8 mouse cellular contexts compared by ENCODE assay signal in genomic region chr1:40139798-40140532, GRCm38 (mm10).
DNase-seq lines count a peak whose midpoint lies in the region; ATAC-seq and TF ChIP-seq lines count a peak whose summit lies in the region.

No protein-coding gene starts in this region.

- DNase-seq in Patski (ENCODE audit: low read depth, low spot score) = peak; percentile 94
- peak; percentile 85 for DNase-seq in brain, adult 2 months (ENCODE audit: low read depth, low spot score)
- peak; percentile 99 for DNase-seq in heart, adult 11 months
- peak; percentile 81 for DNase-seq in kidney, postnatal 14 days
- DNase-seq in liver, postnatal 0 days = no peak
- no peak for DNase-seq in embryo, embryonic 10 days (ENCODE audit: low spot score)
- no peak for DNase-seq in forebrain, embryonic 10.5 days (ENCODE audit: extremely low spot score, low spot score)

- in situ Hi-C loops in Patski (cut with MboI; ENCODE audit: low pct_unique_long_range_greater_than_20kb) = loop anchor here (5.0 kb wide), 2 partner anchors 32 to 92 kb away; no protein-coding TSS in a partner anchor

- H3K9me3 ChIP-seq in liver, postnatal 0 days (ENCODE audit: low read length) = no peaks in the 10 kb centered on the region
- H3K9me3 ChIP-seq in stomach, embryonic 16.5 days (replicated peaks; ENCODE audit: control insufficient read depth, low read length) = no peaks in the 10 kb centered on the region
- no peaks in the 10 kb centered on the region for H3K9me3 ChIP-seq in forebrain, embryonic 10.5 days

- CTCF ChIA-PET in Patski (lab: Charles Lee) = no interaction called here

- TF ChIP-seq EP300 in liver, postnatal 0 days (IDR thresholded peaks at IDR 0.05; ENCODE audit: low read depth) = peak; percentile 29; the same call in 1 of the 2 replicates

- no peak overlapping the region for H3K9ac ChIP-seq in liver, postnatal 0 days (replicated peaks)
- no peak overlapping the region for H3K9ac ChIP-seq in stomach, embryonic 16.5 days (ENCODE audit: low read length)

- H3K4me1 ChIP-seq in liver, postnatal 0 days (ENCODE audit: insufficient read depth) = no peaks in the 10 kb centered on the region
- peaks cover 8% of the 10 kb centered on the region for H3K4me1 ChIP-seq in stomach, embryonic 16.5 days (ENCODE audit: control insufficient read depth, insufficient read depth, low read length)
- H3K4me1 ChIP-seq in forebrain, embryonic 10.5 days = no peaks in the 10 kb centered on the region

- POLR2A ChIA-PET in Patski (lab: Charles Lee) = no interaction called here

- H3K27ac ChIP-seq in liver, postnatal 0 days (ENCODE audit: low read depth) = 0 out of 2 replicates have a peak overlapping the region, but pooled peaks have one; percentile 16
- peak overlapping the region; percentile 47 for H3K27ac ChIP-seq in stomach, embryonic 16.5 days (ENCODE audit: low read length)
- H3K27ac ChIP-seq in forebrain, embryonic 10.5 days = no peak overlapping the region

- no peaks in the 10 kb centered on the region for H3K27me3 ChIP-seq in Patski
- H3K27me3 ChIP-seq in liver, postnatal 0 days (ENCODE audit: insufficient read depth, low read length) = no peaks in the 10 kb centered on the region
- H3K27me3 ChIP-seq in stomach, embryonic 16.5 days (ENCODE audit: control insufficient read depth, insufficient read depth, low read length) = no peaks in the 10 kb centered on the region
- H3K27me3 ChIP-seq in forebrain, embryonic 10.5 days (ENCODE audit: poor library complexity, severe bottlenecking) = no peaks in the 10 kb centered on the region

- ATAC-seq in Patski = peak; percentile 76
- no peak for ATAC-seq in liver, postnatal 0 days
- peak; percentile 77 for ATAC-seq in stomach, embryonic 16.5 days (ENCODE audit: insufficient read depth, low FRiP score)

- no peak for TF ChIP-seq CTCF in Patski (IDR thresholded peaks at IDR 0.05)
- no peak for TF ChIP-seq CTCF in liver, postnatal 0 days (IDR thresholded peaks at IDR 0.05; ENCODE audit: low read depth)

- H3K36me3 ChIP-seq in liver, postnatal 0 days (replicated peaks; ENCODE audit: insufficient read depth, low read length) = no peaks in the 10 kb centered on the region
- no peaks in the 10 kb centered on the region for H3K36me3 ChIP-seq in stomach, embryonic 16.5 days (ENCODE audit: control insufficient read depth, insufficient read depth, low read length)
- H3K36me3 ChIP-seq in forebrain, embryonic 10.5 days (replicated peaks) = no peaks in the 10 kb centered on the region

- no peak overlapping the region for H3K4me3 ChIP-seq in liver, postnatal 0 days (ENCODE audit: low read depth, low read length)
- no peak overlapping the region for H3K4me3 ChIP-seq in stomach, embryonic 16.5 days (replicated peaks; ENCODE audit: low read length)
- H3K4me3 ChIP-seq in forebrain, embryonic 10.5 days = no peak overlapping the region

- no peak overlapping the region for H3K4me2 ChIP-seq in liver, postnatal 0 days (ENCODE audit: low read depth, low read length)
- no peak overlapping the region for H3K4me2 ChIP-seq in stomach, embryonic 16.5 days (ENCODE audit: low read depth, low read length)

- whole genome bisulfite sequencing in liver, postnatal 0 days (ENCODE audit: insufficient replicate concordance) = 75% methylated on average over 14 of the region's 14 CpGs
- 37% methylated on average over 14 of the region's 14 CpGs for WGBS in stomach, embryonic 16.5 days
- 88% methylated on average over 14 of the region's 14 CpGs for WGBS in forebrain, embryonic 10.5 days

Comparison
In these comparisons a context has a peak if more than half of its experiments do, and no peak if none do; other contexts are left out.
1. DNase-seq: peak in Patski (single experiment), brain, adult 2 months (single experiment), heart, adult 11 months (single experiment) and kidney, postnatal 14 days (single experiment); none in liver, postnatal 0 days (single experiment), embryo, embryonic 10 days (single experiment) and forebrain, embryonic 10.5 days (single experiment).